Mouse (Mus musculus) heart, postnatal 4 days (tissue): ENCODE results near the gene Rab5c. TPM values are rescaled to one million over a fixed set of nuclear protein-coding genes. Genes with fewer than 3 reads are reported as not detected.

Source experiments
- DNase-seq: peaks from one replicate; pipeline ENCODE4 v3.0.0; 2021
- total RNA-seq, 2 experiments: library from RNA; stranded (reverse); gene quantifications; 2 replicates each; pipeline ENCODE4 v1.2.3; 2021

The Rab5c gene
- total RNA-seq: 10 to 100 TPM; 78.8 to 83.6 TPM

DNA sequence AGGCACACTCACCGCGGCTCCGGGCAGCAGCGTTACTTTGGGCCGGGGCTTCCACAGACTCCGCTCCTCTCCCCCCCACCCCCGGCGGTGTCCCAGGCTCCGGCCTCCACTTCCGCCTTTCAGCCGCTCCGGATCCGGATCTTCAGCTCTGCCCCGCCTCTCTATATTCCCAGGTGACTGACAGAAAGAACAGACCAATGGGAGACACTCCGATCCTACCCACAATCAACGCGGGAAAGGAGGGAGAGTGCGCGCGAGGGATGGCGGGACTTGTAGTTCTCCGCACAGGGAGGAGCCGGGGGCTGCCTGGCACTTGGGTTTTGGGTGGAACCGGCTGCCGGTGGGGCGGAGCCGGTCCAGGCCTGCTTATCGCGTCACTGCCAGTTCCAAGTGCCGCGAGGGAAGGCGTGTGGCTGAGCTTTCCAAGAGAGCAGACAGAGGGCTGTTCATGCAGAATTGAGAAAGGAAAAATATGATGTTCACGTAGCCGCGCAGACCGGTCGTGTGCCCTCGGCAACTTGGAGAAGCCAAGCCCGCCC lies at the start of gene Rab5c:
TSS of gene Rab5c (minus strand) at position 150 of the 539 bp plus-strand sequence.
- DNase-seq: peak; percentile 98

DNA sequence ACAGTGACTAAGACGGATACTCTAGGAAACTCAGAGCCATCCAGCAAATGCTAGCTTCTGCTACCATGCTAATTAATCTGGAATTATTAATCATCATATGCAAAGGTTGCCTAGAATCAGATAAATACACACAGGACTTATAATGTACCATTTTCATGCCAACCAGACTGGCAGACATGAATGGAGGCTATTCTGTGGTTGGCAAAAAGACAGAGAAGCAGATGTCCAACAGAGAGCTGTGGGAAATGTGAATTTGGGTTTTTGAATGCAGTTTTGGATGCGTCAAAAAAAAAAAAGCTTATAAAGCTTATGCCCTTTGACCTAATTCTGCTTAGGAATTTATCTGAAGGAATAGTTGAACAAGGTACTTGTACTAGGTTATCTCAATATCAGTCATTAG lies 47.8 kb upstream of the Rab5c start:
- DNase-seq: no peak

DNA sequence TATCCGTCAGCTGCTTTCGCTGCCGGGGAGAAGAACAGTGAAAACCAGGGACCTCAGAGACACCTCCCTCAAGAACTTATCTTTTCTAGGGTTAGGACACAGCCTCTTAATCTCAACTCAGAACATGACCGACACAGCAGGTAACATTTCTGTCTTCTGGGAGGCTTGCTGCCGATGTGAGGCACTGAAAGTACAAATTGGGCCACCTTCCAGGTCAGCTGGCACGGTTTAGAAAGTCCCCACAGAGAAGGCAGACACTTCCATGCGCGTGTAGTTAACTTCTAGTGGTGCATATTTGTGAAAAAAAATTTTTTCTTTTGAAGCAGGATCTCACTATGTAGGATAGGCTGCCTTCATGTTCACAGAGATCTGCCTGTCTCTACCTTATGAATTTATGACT lies 46.3 kb upstream of the Rab5c start:
- DNase-seq: no peak

DNA sequence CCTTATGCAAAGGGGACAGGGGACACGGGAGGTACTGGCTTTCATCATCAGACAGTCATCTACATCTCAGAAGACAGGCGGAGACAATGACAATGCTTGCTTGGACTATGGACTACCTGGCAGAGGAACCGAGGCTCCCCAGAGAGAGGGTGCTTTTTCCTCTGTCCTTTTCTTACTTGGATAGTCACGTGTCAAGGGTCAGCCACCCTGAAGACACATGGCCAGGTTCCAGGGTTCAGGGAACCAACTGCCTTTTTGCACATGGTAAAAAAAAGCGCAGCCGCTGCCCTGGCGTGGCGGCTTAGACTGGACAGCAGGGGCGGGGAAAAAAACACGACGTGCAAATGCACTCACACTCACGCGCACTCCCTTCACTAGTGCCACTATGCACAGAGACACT lies 44.6 kb upstream of the Rab5c start:
- no peak for DNase-seq

DNA sequence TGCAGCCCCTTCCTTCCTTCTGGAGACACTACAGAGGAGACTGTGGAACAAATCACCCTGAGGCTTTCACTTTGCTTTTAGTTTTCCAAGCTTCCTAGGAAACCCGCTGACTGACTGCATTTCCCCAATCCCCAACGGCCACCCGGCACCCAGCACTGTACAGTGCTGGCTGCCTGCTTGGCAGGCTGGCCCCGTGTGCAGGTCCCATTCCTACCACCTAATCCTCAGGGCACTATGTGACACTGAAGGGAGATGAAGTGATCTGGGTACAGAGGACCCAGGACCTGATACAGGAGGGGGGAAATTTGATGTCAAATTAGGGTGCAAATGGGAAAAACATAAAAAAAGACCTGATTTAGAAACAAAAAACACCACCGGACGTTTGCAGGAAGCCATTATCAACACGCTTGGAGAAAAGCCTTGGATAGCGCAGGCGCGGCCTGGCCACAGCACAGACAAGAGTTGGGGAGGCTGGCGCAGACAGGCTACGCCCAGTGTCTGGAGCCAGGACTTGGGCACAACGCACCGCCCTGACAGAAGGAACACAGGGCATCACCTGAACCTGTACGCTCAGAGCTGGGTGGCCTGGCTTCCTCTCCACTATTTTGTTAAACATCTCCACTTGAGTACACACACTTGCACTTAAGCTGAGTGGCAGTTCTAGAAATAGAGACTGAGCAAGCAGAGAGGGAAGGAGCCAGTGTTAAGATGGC lies 43.9 kb upstream of the Rab5c start:
- DNase-seq: no peak

DNA sequence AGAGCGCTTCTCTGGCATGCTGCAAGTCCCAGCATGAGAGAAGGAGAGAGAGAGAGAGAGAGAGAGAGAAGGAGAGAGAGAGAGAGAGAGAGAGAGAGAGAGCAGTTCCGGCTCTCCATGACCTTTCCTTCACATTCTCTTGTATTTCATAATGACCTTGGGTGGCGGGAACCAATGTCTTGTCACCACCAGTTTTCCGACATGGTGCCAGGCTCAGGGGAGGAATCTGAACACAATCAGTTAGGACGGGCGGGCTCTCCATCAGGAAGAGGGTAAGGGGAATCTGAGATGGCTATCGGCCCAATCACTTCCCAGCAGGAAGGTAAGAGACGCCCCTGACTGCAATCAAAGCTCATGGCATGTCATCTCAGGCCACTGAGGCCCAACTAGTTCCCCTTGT lies 42.2 kb upstream of the Rab5c start:
- DNase-seq: no peak

DNA sequence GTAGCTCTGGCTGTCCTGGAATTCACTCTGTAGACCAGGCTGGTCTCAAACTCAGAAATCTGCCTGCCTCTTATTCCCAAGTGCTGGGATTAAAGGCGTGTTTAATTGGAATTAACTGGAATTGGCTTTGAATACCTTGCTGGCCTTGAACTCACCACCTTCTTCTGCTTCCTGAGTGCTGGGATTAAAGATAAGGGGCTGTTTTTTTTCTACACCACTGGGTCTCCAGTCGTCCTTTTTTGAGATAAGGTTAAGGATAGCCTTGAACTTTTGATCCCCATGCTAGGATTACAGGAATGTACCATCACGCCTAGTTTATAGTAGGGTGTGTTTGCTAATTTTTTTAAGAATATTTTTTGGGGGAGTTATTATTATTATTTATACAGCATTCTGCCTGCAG lies 40.1 kb upstream of the Rab5c start:
- no peak for DNase-seq

DNA sequence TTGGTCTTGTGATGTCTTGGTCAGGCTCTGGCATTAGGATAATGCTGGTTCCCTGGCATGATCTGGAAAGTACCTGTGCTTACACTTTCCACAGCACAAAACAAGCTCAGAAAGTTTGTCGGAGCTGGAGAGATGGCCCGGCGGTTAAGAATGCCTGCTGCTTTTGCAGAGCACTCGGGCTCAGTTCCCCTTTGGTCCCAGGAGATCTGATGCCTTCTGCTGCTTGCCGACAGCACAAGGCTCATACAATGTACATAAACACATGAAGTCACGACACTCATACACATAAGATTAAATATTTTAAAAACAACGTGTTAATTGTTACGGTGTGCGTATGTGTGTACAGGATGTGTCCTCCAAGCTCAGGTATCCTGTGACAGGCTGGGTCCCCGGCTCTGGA lies 37.9 kb upstream of the Rab5c start:
- no peak for DNase-seq

DNA sequence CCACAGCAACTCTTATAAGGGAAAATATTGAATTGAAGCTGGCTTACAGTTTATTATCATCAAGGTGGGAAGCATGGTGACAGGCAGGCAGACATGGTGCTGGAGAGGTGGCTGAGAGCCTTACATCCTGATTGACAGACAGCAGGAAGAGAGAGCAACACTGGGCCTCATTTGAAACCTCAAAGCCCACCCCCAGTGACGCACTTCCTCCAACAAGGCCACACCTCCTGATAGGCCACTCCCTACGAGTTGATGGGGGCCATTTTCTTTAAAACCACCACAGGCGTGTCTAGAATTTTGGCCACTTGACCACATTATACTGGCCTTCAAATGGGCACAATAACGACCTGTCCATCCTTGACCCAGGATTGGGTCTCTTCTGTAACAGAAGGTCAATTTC lies 36.2 kb upstream of the Rab5c start:
- DNase-seq: no peak

DNA sequence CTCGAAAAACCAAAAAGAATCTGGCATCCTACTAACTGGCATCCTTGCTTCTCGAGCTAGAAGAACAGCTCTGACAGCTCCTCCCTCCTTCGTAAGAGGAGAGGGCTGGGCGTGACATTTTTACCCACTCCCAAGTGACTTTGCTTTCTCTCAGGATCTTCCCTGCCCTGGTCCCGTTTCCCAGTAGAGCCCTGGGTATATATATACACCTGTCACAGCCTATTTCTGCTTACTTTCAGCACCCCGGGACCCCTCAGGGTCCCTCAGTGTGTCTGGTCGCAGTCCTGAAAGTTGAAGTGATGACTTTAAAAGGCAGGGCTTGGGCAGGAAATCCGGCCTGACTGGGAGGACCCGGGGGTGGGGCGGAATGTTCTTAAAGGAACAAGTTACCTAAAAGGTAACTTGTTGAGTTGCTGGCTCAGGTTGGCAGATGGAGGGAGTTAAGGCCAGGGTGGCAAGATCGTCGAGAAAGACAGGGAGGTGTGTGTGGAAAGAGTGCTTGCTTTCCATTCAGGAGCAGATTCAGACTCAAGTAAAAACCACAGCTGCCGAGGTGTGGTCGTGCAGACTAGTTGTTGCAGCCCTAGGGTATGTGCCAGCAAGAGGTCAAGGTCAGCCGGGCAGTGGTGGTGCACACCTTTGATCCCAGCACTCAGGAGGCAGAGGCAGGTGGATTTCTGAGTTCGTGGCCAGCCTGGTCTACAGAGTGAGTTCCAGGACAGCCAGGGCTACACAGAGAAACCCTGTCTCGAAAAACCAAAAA lies 32.8 kb upstream of the Rab5c start, which contains the start of gene Ghdc:
TSS of gene Ghdc (minus strand) at position 312 of the 763 bp plus-strand sequence.
- peak; percentile 82 for DNase-seq

DNA sequence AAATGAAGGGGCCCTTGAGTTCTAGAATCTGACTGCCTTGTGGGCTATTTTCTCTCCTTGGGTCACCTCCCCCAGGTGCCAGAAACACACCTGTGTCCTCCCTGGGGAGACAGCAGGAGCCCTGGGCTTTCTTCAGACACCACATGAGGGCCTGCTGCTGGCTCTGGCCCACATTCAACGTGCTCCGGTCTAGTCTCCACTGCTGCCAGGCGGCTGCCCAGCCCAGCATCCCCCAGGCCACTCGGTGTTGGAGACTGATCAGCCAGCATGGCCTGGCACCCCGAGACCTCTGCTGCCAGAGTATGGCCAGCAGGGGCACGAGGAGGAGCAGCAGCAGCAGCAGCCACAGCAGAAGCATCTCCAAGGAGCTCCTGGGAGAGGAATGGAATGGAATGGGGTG lies 32.0 kb upstream of the Rab5c start:
- no peak for DNase-seq

DNA sequence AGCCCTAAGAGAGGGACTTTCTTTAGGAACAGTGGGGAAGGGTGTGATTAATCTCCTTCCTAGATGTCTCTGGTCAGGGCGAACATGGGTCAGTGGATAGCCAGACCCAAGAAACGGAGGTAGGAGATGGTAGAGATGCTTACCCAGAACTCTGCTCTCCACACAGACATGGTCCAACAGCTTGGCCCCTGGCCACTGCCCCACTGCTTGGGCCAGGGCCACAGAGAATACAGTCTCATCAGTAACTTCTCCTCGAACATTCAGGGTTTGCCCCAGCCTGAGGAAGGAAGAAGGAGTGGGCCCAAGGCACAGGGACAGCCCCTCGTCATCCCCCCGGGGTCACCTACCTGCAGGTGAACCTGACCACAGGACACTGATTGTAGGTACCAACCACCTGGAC lies 29.9 kb upstream of the Rab5c start:
- no peak for DNase-seq

DNA sequence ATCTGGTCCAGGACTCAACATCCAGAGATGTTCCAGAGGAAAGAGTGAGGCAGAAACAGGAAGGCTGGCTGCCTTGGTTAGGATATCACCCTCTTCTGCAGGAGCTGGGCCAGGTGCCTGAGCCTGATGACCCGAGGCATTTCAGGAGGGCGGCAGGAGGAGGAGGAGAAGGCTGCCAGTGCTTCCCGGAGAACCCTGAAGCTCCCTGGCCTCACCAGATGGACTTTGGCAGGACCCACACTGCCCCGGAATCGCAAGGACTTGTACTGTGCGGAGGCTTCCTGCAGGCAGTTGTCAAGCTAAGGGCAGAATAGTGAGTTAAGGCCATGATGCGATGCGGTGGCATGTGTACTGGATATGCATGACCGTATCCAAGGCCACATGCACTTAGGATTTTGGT lies 28.7 kb upstream of the Rab5c start:
- no peak for DNase-seq

DNA sequence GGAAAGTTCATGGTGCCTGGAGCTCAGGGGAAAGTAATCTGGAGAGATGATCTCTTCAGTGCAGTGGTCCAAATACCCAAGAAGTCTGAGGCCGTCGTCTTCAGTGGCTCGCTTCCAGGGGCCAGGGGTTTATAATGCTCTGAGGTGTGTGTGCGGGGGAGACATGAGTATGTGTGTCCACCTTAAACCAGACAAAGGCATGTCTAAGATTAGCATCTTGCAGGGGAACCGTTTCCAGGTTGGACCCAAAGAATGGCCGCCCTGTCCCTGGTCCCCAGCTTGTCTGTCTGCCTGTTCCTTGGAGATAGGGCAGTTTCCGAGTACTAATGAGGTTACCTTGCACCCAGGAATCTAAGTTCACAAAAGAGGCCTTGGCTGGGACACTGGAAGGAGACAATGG lies 24.8 kb upstream of the Rab5c start, which contains the start of gene Hcrt:
TSS of gene Hcrt (minus strand) at position 101 of the 400 bp plus-strand sequence.
- DNase-seq: no peak

DNA sequence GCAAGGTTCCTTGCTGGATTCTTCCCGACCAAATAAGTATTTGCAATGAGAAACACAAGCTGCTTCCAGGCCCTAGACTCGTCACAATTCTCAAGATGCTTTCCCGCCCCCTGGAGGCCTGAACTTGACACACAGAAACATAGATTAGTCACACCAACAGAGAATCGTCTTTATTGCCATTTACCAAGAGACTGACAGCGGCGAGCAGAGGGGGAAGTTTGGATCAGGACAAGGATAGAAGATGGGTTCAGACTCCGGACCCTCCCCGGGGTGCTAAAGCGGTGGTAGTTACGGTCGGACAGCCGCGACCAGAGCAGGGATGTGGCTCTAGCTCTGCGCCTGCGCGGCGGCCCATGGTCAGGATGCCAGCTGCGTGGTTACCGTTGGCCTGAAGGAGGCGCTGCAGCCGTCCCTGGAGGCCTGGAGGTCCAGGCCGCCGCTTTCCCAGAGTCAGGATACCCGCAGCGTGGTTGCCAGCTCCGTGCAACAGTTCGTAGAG lies 23.6 kb upstream of the Rab5c start:
- DNase-seq: peak; percentile 95

DNA sequence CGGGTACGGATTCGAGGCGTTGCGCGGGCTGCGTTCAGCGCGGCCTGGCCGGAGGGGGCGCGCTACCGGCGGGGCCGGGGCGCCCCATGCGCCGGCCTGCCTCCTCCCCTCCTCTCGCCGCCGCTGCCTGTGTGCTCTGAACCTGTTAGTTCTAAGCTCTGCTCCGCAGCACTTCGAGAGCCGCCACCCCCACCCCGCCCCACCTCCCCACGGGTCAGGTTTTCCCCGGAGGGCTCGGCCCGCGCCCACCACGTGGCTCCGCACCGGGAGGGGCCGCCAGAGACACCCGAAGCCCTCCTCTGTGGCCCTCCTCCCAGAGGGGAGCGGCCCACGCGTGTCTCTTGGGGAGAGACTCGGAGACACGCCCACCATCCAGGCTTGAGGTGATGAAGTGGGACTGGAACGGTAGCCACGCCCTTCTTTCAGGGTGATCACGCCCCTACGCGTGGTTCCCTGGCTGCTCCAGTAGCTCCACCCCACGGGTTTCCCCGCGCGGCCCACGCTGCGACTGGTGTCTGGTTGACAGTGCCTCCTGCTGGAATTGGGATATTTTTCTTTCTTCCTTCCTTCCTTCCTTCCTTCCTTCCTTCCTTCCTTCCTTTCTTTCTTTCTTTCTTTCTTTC lies 21.7 kb upstream of the Rab5c start, which contains the start of gene Kcnh4:
TSS of gene Kcnh4 (minus strand) at position 332 of the 623 bp plus-strand sequence.
- DNase-seq: peak; percentile 47

DNA sequence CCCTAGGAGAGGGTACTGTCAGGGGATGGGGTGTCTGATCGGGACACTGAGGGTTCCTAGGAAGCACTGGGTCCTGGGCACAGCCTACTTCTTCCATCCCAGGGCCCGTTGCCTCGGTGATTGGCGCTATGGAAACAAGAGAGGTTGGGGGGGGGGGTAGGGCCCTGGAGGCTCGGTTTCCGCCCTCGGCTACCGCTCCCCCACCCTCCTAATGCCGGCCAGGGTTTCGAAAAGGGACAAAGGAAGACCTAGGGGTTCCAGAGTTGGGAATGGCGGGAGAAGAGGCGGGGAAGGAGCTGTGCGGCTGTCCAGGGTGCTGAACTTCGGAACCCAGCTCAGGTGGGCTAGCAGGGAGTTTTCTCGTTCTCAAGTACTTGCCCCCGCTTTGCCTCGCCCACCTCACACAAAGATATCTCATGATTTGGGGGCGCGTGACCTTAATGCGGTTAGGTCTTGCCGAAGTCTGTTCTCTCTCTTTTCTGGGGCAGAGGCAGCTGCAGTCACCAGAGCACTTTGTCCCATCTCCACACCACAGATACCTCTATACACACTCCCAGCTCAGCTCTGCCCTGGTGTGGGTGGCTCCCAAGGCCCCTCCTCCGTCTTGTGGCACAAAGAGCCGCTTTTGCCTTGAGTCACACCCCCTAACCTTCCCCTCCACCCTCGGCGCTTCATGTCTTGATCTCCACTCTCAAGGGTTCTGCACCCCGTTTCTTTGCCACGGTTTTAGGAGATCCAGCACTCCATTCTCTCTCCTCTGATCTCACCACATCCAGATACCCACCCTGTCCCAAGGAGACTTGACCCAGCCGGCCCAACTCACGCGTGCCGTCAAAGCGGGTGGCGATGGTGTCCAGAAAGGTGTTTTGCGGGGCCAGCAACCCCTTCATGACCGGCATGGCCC lies 20.9 kb upstream of the Rab5c start:
- peak; percentile 76 for DNase-seq

DNA sequence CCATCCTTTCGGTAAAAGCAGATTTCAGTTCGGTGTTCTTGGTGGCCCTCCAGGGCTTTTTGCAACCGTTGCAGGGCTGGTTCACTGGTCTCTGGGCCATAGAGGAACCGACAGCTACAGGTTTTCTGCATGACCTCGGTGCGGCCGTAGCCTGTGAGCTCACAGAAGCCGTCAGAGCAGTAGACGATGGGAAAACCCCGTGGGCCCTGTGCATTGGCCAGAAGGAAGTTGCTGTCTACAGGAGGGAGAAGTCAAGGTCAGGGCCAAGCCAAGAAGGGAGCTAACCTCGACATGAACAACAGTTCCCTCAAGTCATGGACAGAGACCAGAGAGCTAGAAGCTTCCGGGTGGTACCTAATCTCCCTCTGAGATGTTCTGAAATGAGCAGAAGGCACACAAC lies 19.6 kb upstream of the Rab5c start:
- no peak for DNase-seq

DNA sequence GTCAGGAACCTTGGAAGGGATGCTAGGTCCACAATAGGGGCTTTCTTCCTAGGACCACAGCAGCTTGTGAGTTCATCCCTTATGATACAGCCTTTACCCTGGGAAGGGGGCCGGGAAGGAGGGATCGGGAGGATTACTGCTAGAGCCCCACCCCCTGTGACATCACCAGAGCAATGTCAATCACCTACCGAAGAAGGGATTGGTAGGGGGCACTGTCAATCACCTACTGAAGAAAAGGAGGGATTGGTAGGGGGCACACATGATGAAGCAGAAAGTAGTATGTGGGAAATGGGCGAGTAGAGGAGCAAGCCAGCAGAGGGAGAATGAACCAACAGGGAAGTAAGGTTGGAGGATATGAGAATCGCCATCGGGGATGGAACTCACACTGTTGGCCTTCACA lies 18.5 kb upstream of the Rab5c start:
- DNase-seq: no peak

DNA sequence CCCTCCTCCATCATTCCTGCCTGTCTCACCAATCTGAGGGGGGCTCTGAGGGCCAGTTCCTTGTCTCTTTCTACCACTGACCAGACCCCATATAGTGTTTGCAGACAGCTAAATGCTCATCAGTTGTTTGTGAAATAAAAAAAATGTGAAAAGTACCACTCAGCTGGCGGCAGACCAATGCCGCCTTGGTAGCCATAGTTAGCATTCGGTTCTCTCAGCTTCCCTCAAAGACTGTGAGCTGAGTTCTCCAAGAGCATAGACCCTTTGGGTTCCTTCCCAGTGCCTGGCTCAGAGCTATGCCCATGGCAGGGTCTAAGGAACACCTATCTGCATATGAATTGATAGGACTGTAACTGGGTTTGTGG lies 16.7 kb upstream of the Rab5c start:
- no peak for DNase-seq

DNA sequence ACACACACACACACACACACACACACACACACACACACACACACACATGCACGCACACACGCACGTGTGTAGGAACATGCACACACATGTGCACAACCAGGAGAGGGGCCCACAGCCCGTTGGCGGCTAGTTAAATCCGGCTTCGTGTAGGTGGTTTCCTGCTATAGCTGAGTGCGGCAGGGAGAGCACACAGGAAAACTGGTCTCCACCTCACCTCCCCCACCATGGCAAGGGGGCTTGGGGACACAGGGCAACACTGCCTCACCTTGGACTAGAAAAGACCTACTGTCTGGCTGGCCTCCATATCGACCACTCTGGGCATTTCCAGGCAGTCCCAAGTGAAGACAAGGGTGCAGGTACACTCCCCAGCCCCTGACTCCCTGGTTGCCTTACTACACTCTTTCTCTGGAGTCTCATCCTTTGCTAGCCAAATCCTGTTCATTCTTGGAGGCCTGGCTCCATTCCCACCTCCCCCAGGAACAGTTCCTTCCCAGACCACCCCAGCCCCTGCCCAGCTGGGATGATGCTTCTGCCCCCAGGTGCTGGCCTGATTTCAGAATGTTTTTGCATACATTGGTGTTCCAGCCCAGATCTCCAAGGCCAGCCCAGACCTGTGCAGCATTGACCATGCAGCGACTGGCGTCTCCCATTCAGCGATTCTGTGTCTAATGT lies 16.1 kb upstream of the Rab5c start:
- DNase-seq: no peak
